Mouse (Mus musculus) testis, postnatal 14 days (tissue): ENCODE measurements around the gene Fdxr.

Source experiments
- DNase-seq: peaks from one replicate; pipeline ENCODE4 v3.0.0; 2021; ENCODE audit warnings: low spot score

The Fdxr gene

GRCm38 (mm10) chr11:115276780-115277603 lies at the start of gene Fdxr:
TSS of gene Fdxr (minus strand) at chr11:115277050.
- peak; percentile 96 for DNase-seq

- no peak for DNase-seq
Measured at GRCm38 (mm10) chr11:115323354-115323753, 46.5 kb upstream of the Fdxr start.

- no peak for DNase-seq
Measured at GRCm38 (mm10) chr11:115321906-115322693, 45.2 kb upstream of the Fdxr start, which contains the start of gene Ush1g. TSS of gene Ush1g (minus strand) at chr11:115322041.

- DNase-seq = no peak
Measured at GRCm38 (mm10) chr11:115319704-115320383, 43.0 kb upstream of the Fdxr start.

- DNase-seq = no peak
Measured at GRCm38 (mm10) chr11:115318245-115319027, 41.6 kb upstream of the Fdxr start.

- DNase-seq = no peak
Measured at GRCm38 (mm10) chr11:115317204-115317603, 40.4 kb upstream of the Fdxr start.

GRCm38 (mm10) chr11:115314249-115314648 lies 37.4 kb upstream of the Fdxr start:
- DNase-seq = no peak

GRCm38 (mm10) chr11:115308781-115309180 lies 31.9 kb upstream of the Fdxr start:
- no peak for DNase-seq

GRCm38 (mm10) chr11:115306863-115307262 lies 30.0 kb upstream of the Fdxr start, which contains the start of gene Otop2:
TSS of gene Otop2 (plus strand) at chr11:115307163.
- DNase-seq = no peak

- no peak for DNase-seq
Measured at GRCm38 (mm10) chr11:115303167-115303566, 26.3 kb upstream of the Fdxr start.

- DNase-seq = no peak
Measured at GRCm38 (mm10) chr11:115301351-115301750, 24.5 kb upstream of the Fdxr start.

GRCm38 (mm10) chr11:115300745-115301144 lies 23.9 kb upstream of the Fdxr start:
- no peak for DNase-seq

GRCm38 (mm10) chr11:115298160-115298559 lies 21.3 kb upstream of the Fdxr start:
- no peak for DNase-seq

GRCm38 (mm10) chr11:115297214-115297826 lies 20.5 kb upstream of the Fdxr start, which contains the start of gene Fads6:
TSS of gene Fads6 (minus strand) at chr11:115297663.
- peak; percentile 69 for DNase-seq

GRCm38 (mm10) chr11:115296471-115297210 lies 19.8 kb upstream of the Fdxr start:
- no peak for DNase-seq

GRCm38 (mm10) chr11:115295939-115296338 lies 19.1 kb upstream of the Fdxr start:
- no peak for DNase-seq

- no peak for DNase-seq
Measured at GRCm38 (mm10) chr11:115292631-115293375, 16.0 kb upstream of the Fdxr start.

GRCm38 (mm10) chr11:115291503-115291902 lies 14.7 kb upstream of the Fdxr start:
- no peak for DNase-seq

GRCm38 (mm10) chr11:115290919-115291318 lies 14.1 kb upstream of the Fdxr start:
- peak; percentile 56 for DNase-seq

- no peak for DNase-seq
Measured at GRCm38 (mm10) chr11:115290314-115290713, 13.5 kb upstream of the Fdxr start.
